Mouse (Mus musculus) testis, adult 10 weeks (tissue): Measurements from ENCODE around the gene Diras2. TPM values are rescaled to one million over a fixed set of nuclear protein-coding genes. Genes with fewer than 3 reads are reported as not detected.

ENCODE experiments used
- polyA plus RNA-seq: library from polyadenylated mRNA; stranded (reverse); fragments of 350-450 nt; fragmentation: Illumina TruSeq; extraction: RNeasy Lipid Tissue Mini Kit (QIAGEN cat#74804); gene quantifications from one replicate; pipeline ENCODE4 v1.2.3, GENCODE M21; 2014; ENCODE audit warnings: low read depth, low replicate concordance

Diras2 gene
- 2.1 TPM for polyA plus RNA-seq

GRCm38 (mm10) chr13:52531121-52531520 lies at the start of gene Diras2:
TSS of gene Diras2 (minus strand) at chr13:52531279.

Other genes starting within 250 kb of the Diras2 start
- gene Syk, start 51.9 kb upstream of the Diras2 start, polyA plus RNA-seq: 0.41 TPM